Mouse (Mus musculus): ENCODE measurements around the gene Socs2. TPM values are rescaled to one million over a fixed set of nuclear protein-coding genes. Genes with fewer than 3 reads are reported as not detected.
"Not testable (repeated sequence)": the region's sequence is repeated elsewhere in the genome, so short reads cannot be mapped to it uniquely, and the experiment has no call there.

Gene Socs2
- polyA plus RNA-seq, 1 experiment = not detected

DNA sequence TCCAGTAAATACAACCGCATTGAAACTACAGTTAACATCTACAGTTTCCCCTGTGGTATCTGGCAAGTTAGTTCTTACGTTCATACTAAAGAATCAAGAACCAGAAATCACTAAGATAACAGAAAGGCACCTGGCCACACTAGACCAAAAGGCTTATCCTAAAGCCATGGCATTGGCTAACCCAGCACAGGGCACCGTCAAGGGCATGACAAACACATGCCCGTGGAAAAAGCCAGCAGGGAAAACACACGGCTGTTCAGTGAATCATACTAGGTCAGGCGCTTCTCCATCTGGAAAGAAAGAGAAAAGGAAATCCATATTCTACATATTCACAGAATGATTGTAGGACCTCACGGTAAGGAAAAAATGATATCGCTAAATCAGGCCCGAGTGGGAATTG, 26.1 kb downstream of the Socs2 start:
- TF ChIP-seq CTCF (IDR thresholded peaks at IDR 0.05; ENCODE audit: insufficient read depth, low read depth, low read length) (no peak), POLR2A (IDR thresholded peaks at IDR 0.05; ENCODE audit: insufficient read depth, low read depth, low read length) (no peak)
- WGBS = 95% methylated on average over 9 of the region's 9 CpGs

DNA sequence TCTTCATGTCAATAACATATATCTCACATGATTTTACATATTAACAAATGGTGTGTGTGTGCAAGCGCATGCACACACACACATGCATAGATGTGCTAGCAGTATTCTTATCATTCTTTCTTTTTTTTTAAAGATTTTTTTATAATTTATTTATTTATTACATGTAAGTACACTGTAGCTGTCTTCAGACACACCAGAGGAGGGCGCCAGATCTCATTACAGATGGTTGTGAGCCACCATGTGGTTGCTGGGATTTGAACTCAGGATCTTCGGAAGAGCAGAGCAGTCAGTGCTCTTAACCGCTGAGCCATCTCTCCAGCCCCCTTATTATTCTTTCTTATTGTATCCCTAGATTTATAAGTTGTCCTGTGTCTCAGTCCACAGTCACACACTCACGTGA, 27.2 kb downstream of the Socs2 start:
- H3K4me3 ChIP-seq (ENCODE audit: insufficient read depth, low read depth, low read length); H3K4me1 ChIP-seq (ENCODE audit: control insufficient read depth, insufficient read depth, low read length); H3K27ac ChIP-seq (ENCODE audit: insufficient read depth, low read depth, low read length): not testable (repeated sequence)
- 96% methylated on average over 5 of the region's 5 CpGs for WGBS

More for the DNA sequence above, 26.1 kb downstream of the Socs2 start:
- no peak overlapping the region for H3K4me3 ChIP-seq (ENCODE audit: insufficient read depth, low read depth, low read length)
- H3K4me1 ChIP-seq (ENCODE audit: control insufficient read depth, insufficient read depth, low read length) = peaks cover 5% of the 10 kb centered on the region; the same call in 1 of the 2 replicates
- H3K27ac ChIP-seq (ENCODE audit: insufficient read depth, low read depth, low read length) = no peak overlapping the region

DNA sequence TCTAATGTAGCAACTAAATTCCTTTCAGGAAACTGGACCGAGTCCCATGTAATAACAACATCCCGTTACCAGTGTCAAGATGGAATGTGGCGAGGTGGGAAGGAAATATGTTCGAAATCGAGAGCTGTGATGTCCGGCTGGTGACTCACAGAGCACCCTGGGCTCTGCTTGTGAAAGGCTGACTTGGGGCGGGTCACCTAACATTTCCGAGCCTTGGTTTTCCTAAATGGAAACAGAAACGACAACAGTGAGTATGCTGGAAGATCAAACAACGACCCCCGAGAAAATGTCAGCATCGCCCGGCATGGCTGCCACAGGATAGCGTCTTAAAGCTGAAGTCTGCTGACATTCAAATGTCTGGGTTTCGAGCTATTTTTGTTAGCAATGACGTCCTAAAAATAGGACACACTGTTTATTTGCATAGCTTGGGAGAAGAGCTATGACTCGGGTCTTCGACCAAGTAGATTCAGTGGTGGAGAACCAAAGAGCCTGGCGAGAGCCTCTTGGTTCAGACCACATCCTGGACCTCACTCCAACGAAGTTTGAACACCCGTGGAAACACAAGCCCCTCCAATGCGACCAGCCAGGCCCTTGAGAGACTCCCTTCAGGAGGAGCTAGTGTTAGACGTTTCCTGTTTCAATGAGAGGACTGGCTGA, 28.0 kb downstream of the Socs2 start:
- TF ChIP-seq CTCF (IDR thresholded peaks at IDR 0.05; ENCODE audit: insufficient read depth, low read depth, low read length) (no peak), POLR2A (IDR thresholded peaks at IDR 0.05; ENCODE audit: insufficient read depth, low read depth, low read length) (no peak)

DNA sequence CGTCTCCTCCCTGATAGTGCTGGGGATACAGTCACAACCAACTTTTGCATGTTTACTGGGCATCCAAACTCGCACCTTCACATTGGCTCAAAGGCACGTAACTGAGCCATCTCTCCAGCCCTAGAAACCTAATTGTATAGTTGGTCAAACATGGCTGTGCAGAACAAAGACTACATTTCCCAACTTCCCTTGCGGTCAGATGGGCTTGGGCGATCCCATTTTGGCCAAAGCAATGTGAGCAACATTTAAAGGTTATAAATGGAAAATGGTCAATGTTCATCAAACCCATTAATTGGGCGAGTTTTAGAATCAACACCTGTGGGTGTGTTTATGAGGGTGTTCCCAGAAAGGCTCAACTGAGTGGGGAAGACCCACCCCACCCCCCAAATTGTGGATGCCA, 30.5 kb downstream of the Socs2 start:
- Histone ChIP-seq H3K27ac (ENCODE audit: insufficient read depth, low read depth, low read length) (no peak overlapping the region), H3K4me3 (ENCODE audit: insufficient read depth, low read depth, low read length) (no peak overlapping the region), H3K4me1 (ENCODE audit: control insufficient read depth, insufficient read depth, low read length) (peaks cover 3% of the 10 kb centered on the region; the same call in 1 of the 2 replicates)
- WGBS = 95% methylated on average over 6 of the region's 6 CpGs
- no peak for TF ChIP-seq POLR2A (IDR thresholded peaks at IDR 0.05; ENCODE audit: insufficient read depth, low read depth, low read length)
- TF ChIP-seq CTCF (IDR thresholded peaks at IDR 0.05; ENCODE audit: insufficient read depth, low read depth, low read length) = no peak

More for the DNA sequence above, 28.0 kb downstream of the Socs2 start:
- peaks cover 3% of the 10 kb centered on the region; the same call in 1 of the 2 replicates for H3K4me1 ChIP-seq (ENCODE audit: control insufficient read depth, insufficient read depth, low read length)
- 79% methylated on average over 23 of the region's 23 CpGs for WGBS
- no peak overlapping the region for H3K4me3 ChIP-seq (ENCODE audit: insufficient read depth, low read depth, low read length)
- H3K27ac ChIP-seq (ENCODE audit: insufficient read depth, low read depth, low read length) = no peak overlapping the region

DNA sequence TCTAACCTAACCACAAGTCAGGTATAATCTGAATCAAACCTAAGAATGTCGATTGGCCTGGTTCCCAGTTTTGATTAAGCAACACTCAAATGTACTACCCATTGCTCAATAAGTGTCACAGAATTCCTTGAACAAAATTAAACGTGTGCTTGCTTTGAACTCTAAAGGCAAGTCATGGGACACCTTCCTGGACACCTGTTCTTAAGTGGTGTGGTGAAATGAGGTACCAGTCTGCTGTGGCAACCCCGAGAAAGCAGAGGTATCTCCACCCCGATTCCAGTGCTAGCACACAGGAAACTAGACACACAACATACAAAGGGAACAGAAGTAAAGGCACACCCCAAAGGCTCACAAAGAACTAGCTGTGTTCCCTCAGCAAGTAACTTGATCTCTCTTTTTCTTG, 31.2 kb downstream of the Socs2 start:
- Histone ChIP-seq H3K4me3 (ENCODE audit: insufficient read depth, low read depth, low read length) (no peak overlapping the region), H3K27ac (ENCODE audit: insufficient read depth, low read depth, low read length) (no peak overlapping the region), H3K4me1 (ENCODE audit: control insufficient read depth, insufficient read depth, low read length) (peaks cover 3% of the 10 kb centered on the region; the same call in 1 of the 2 replicates)
- TF ChIP-seq CTCF (IDR thresholded peaks at IDR 0.05; ENCODE audit: insufficient read depth, low read depth, low read length) (no peak), POLR2A (IDR thresholded peaks at IDR 0.05; ENCODE audit: insufficient read depth, low read depth, low read length) (no peak)
- WGBS = 71% methylated on average over 4 of the region's 4 CpGs

DNA sequence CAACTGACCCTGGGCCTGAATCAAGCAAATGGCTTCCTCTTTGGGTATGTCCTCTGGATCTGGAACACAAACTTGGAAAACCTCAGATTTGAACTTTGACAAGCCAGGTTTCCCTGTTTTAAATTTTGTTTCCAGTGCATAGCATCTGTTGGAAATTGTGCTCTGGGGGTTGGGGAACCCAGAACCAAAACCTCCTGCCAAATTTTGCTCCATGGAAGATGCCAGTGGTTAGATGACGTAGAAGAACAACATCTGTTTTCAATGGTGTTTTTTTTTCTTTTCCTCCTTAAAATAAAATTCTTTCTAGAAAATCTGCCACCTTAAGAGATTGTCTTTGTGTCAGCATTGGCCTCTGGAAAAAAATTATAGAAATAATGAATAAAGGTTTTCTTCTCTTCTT, 31.9 kb downstream of the Socs2 start:
- H3K27ac ChIP-seq (ENCODE audit: insufficient read depth, low read depth, low read length) = no peak overlapping the region
- TF ChIP-seq CTCF (IDR thresholded peaks at IDR 0.05; ENCODE audit: insufficient read depth, low read depth, low read length) (no peak), POLR2A (IDR thresholded peaks at IDR 0.05; ENCODE audit: insufficient read depth, low read depth, low read length) (no peak)
- H3K4me3 ChIP-seq (ENCODE audit: insufficient read depth, low read depth, low read length) = no peak overlapping the region
- 83% methylated on average over 1 of the region's 1 CpGs for WGBS
- peaks cover 3% of the 10 kb centered on the region; the same call in 1 of the 2 replicates for H3K4me1 ChIP-seq (ENCODE audit: control insufficient read depth, insufficient read depth, low read length)

DNA sequence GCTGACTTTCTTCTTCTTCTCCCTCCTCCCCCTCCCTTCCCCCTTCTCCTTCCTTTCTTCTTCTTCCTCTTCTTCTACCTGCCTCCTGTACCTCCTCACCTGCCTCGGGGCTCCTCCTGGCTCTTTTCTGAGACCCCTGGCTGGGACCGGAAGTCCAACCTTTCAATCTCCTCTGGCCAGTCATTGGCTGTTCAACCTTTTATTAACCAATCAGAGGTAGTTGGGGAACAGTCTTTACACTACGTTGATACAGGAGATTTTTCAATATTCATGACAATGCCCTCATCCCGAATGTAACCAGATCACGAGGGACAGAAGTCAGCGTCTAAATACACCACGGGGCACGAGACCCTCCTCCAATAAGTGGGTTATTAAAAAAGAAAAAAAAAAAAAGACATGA, 32.5 kb downstream of the Socs2 start:
- WGBS = 90% methylated on average over 8 of the region's 8 CpGs
- H3K4me3 ChIP-seq (ENCODE audit: insufficient read depth, low read depth, low read length) = no peak overlapping the region
- TF ChIP-seq POLR2A (IDR thresholded peaks at IDR 0.05; ENCODE audit: insufficient read depth, low read depth, low read length) = no peak
- TF ChIP-seq CTCF (IDR thresholded peaks at IDR 0.05; ENCODE audit: insufficient read depth, low read depth, low read length) = no peak
- H3K4me1 ChIP-seq (ENCODE audit: control insufficient read depth, insufficient read depth, low read length) = peaks cover 3% of the 10 kb centered on the region; the same call in 1 of the 2 replicates
- H3K27ac ChIP-seq (ENCODE audit: insufficient read depth, low read depth, low read length) = no peak overlapping the region

DNA sequence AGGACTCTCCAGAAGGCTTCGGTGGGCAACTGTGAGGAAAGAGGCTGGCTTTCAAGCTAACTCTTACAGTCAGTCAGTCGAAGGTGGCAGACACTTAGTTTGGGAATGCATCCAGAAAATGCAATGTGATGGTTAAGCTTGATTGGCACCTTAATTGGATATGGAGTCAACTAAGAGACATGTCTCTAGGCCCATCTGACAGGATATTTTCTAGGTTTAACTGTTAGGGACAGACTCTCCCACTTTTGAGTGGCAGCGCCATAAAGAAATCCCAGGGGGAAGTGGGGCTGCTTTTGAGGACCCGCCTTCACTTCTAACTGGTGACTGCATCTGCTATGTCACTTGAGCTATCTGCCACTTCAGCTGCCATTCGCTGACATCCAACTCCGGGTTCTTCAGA, 43.6 kb downstream of the Socs2 start:
- H3K27ac ChIP-seq (ENCODE audit: insufficient read depth, low read depth, low read length) = no peak overlapping the region
- 82% methylated on average over 6 of the region's 6 CpGs for WGBS
- no peak overlapping the region for H3K4me3 ChIP-seq (ENCODE audit: insufficient read depth, low read depth, low read length)
- TF ChIP-seq CTCF (IDR thresholded peaks at IDR 0.05; ENCODE audit: insufficient read depth, low read depth, low read length) (no peak), POLR2A (IDR thresholded peaks at IDR 0.05; ENCODE audit: insufficient read depth, low read depth, low read length) (no peak)
- no peaks in the 10 kb centered on the region for H3K4me1 ChIP-seq (ENCODE audit: control insufficient read depth, insufficient read depth, low read length)

DNA sequence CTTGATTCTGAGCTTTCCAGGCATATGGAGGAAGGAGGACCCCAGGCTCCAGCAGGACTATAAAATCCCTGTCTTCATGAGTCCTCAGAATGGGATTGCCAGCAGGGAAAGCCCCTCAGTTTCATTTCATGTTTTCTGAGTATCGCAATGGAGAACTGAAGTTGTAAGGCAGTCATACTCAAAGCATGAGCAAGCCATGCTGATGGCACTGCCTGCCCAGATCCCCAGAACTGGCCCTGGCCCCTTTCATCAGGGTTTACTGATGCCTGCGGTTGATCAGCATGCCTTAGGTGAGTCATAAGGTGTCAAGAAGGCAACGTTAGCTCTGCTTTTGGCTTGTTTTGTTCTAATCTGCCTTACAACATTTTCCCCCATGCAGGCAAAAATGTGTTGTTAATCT, 45.0 kb downstream of the Socs2 start:
- TF ChIP-seq CTCF (IDR thresholded peaks at IDR 0.05; ENCODE audit: insufficient read depth, low read depth, low read length) (no peak), POLR2A (IDR thresholded peaks at IDR 0.05; ENCODE audit: insufficient read depth, low read depth, low read length) (no peak)
- 82% methylated on average over 3 of the region's 3 CpGs for WGBS
- Histone ChIP-seq H3K4me1 (ENCODE audit: control insufficient read depth, insufficient read depth, low read length) (no peaks in the 10 kb centered on the region), H3K4me3 (ENCODE audit: insufficient read depth, low read depth, low read length) (no peak overlapping the region), H3K27ac (ENCODE audit: insufficient read depth, low read depth, low read length) (no peak overlapping the region)

DNA sequence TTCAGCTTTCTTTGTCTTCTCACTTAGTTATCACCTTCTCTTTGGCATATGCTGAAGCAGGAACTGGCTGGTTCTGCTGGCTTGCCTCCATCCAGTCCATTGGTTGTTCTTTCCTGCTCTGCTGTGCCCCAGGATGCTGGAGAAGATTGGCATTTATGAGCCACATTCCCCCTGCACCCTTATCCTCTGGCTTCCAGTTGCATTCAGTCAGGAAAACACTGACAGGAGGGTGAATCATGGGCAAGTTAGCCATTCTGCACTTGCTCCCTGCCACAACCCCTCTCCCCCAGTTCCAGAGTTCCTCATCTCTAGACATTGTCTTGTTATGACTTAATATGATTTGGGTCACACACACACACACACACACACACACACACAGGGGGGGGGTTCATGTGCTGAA, 47.8 kb downstream of the Socs2 start:
- Histone ChIP-seq H3K27ac (ENCODE audit: insufficient read depth, low read depth, low read length) (no peak overlapping the region), H3K4me1 (ENCODE audit: control insufficient read depth, insufficient read depth, low read length) (no peaks in the 10 kb centered on the region), H3K4me3 (ENCODE audit: insufficient read depth, low read depth, low read length) (no peak overlapping the region)
- no peak for TF ChIP-seq POLR2A (IDR thresholded peaks at IDR 0.05; ENCODE audit: insufficient read depth, low read depth, low read length)
- no peak for TF ChIP-seq CTCF (IDR thresholded peaks at IDR 0.05; ENCODE audit: insufficient read depth, low read depth, low read length)
